Mouse (Mus musculus): ENCODE results near the gene Nsf. TPM values are rescaled to one million over a fixed set of nuclear protein-coding genes. Genes with fewer than 3 reads are reported as not detected.
A peak's percentile ranks its signal among the peaks of the same experiment; 100 is the strongest.

Gene Nsf
- polyA plus RNA-seq, 1 experiment from 2014 or later = 143 TPM

DNA sequence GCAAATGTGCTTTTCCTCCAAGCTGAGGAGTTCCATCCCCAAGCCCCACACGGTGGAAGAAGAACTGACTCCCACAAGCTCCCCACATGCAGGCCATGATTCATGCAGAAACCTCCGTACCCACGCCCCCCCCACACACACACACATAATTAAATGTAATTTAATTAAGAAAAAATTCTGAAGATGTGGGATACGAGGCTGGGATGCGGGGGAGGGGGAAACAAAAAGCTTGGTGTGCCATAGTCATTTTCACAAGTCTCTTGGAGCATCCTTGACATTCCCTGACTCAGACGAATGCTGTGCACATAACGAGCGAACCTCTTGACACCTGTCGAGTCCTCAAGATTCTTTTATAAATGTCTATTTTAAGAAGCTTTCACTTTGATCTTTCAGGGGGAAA lies 16.4 kb downstream of the Nsf start:
- Histone ChIP-seq H3K27ac (replicated peaks; ENCODE audit: low read depth, low read length) (no peak overlapping the region), H3K4me1 (ENCODE audit: control insufficient read depth, insufficient read depth, low read length) (no peaks in the 10 kb centered on the region), H3K36me3 (ENCODE audit: control insufficient read depth, insufficient read depth, low read length) (no peaks in the 10 kb centered on the region), H3K4me3 (replicated peaks; ENCODE audit: low read depth, low read length) (no peak overlapping the region), H3K27me3 (ENCODE audit: control insufficient read depth, insufficient read depth, low read length) (no peaks in the 10 kb centered on the region), H3K4me2 (ENCODE audit: low read length) (no peak overlapping the region), H3K9ac (replicated peaks; ENCODE audit: low read length) (no peak overlapping the region), H3K9me3 (ENCODE audit: control insufficient read depth, low read length) (no peaks in the 10 kb centered on the region)
- WGBS = 84% methylated on average over 9 of the region's 9 CpGs
- DNase-seq = peak; percentile 16
- no peak for ATAC-seq (ENCODE audit: low FRiP score, low TSS enrichment)

- Histone ChIP-seq H3K9ac (replicated peaks; ENCODE audit: low read length) (no peak overlapping the region), H3K36me3 (ENCODE audit: control insufficient read depth, insufficient read depth, low read length) (no peaks in the 10 kb centered on the region), H3K4me3 (replicated peaks; ENCODE audit: low read depth, low read length) (no peak overlapping the region), H3K27ac (replicated peaks; ENCODE audit: low read depth, low read length) (no peak overlapping the region), H3K4me2 (ENCODE audit: low read length) (no peak overlapping the region), H3K27me3 (ENCODE audit: control insufficient read depth, insufficient read depth, low read length) (no peaks in the 10 kb centered on the region), H3K4me1 (ENCODE audit: control insufficient read depth, insufficient read depth, low read length) (no peaks in the 10 kb centered on the region), H3K9me3 (ENCODE audit: control insufficient read depth, low read length) (no peaks in the 10 kb centered on the region)
- DNase-seq (no peak), ATAC-seq (ENCODE audit: low FRiP score, low TSS enrichment) (no peak)
- 43% methylated on average over 2 of the region's 2 CpGs for WGBS
Observed at GRCm38 (mm10) chr11:103935717-103936116, 18.1 kb downstream of the Nsf start.

DNA sequence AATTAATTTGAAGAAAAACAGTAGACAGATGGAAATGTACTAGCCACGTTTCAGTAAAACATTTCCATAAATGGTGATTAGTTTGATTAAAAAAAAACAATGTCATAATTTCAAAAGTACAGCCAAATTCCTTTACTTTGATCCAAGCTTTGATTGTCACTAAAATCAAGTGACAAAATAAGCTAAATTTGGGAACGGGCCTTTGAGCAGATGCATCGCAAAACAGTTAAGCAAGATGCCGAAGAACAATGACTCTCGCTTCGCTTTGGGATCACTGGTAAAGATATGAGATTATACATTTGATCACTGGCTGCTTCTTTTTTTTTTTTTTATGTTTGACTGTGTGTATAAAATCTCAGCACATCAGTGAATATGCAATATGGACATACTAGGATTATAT lies 20.0 kb downstream of the Nsf start:
- H3K4me3 ChIP-seq (replicated peaks; ENCODE audit: low read depth, low read length) = no peak overlapping the region
- DNase-seq = no peak
- H3K36me3 ChIP-seq (ENCODE audit: control insufficient read depth, insufficient read depth, low read length) = peaks cover 6% of the 10 kb centered on the region
- no peak overlapping the region for H3K9ac ChIP-seq (replicated peaks; ENCODE audit: low read length)
- H3K9me3 ChIP-seq (ENCODE audit: control insufficient read depth, low read length) = no peaks in the 10 kb centered on the region
- H3K4me1 ChIP-seq (ENCODE audit: control insufficient read depth, insufficient read depth, low read length) = no peaks in the 10 kb centered on the region
- H3K4me2 ChIP-seq (ENCODE audit: low read length) = no peak overlapping the region
- no peak overlapping the region for H3K27ac ChIP-seq (replicated peaks; ENCODE audit: low read depth, low read length)
- H3K27me3 ChIP-seq (ENCODE audit: control insufficient read depth, insufficient read depth, low read length) = no peaks in the 10 kb centered on the region
- ATAC-seq (ENCODE audit: low FRiP score, low TSS enrichment) = no peak
- 92% methylated on average over 6 of the region's 6 CpGs for WGBS

DNA sequence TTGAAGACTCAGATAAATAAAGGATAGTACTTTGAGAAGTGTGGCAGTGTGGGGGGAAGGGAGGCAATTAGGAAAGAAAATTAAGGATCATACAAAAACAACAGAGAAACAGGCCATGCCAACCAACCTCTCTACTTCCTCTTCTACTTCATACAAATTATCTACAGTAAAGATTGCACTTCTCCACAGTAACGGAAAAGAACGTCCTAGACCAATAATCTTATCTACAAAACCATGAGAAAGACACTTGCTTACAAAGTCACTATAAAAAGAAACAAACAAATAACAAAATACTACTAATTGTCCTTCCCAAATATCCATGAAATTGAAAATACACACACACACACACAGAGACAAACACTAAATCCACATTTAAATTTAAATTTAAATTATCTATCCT lies 29.9 kb downstream of the Nsf start:
- ATAC-seq (ENCODE audit: low FRiP score, low TSS enrichment) = no peak
- Histone ChIP-seq H3K4me2 (ENCODE audit: low read length) (no peak overlapping the region), H3K9me3 (ENCODE audit: control insufficient read depth, low read length) (no peaks in the 10 kb centered on the region), H3K4me3 (replicated peaks; ENCODE audit: low read depth, low read length) (no peak overlapping the region), H3K9ac (replicated peaks; ENCODE audit: low read length) (no peak overlapping the region), H3K27me3 (ENCODE audit: control insufficient read depth, insufficient read depth, low read length) (no peaks in the 10 kb centered on the region), H3K36me3 (ENCODE audit: control insufficient read depth, insufficient read depth, low read length) (peaks cover 35% of the 10 kb centered on the region), H3K27ac (replicated peaks; ENCODE audit: low read depth, low read length) (no peak overlapping the region), H3K4me1 (ENCODE audit: control insufficient read depth, insufficient read depth, low read length) (no peaks in the 10 kb centered on the region)
- DNase-seq = no peak
- WGBS = 93% methylated on average over 2 of the region's 2 CpGs

GRCm38 (mm10) chr11:103923272-103923671 lies 30.6 kb downstream of the Nsf start:
- Histone ChIP-seq H3K9me3 (ENCODE audit: control insufficient read depth, low read length) (no peaks in the 10 kb centered on the region), H3K4me1 (ENCODE audit: control insufficient read depth, insufficient read depth, low read length) (no peaks in the 10 kb centered on the region), H3K27me3 (ENCODE audit: control insufficient read depth, insufficient read depth, low read length) (no peaks in the 10 kb centered on the region), H3K36me3 (ENCODE audit: control insufficient read depth, insufficient read depth, low read length) (peaks cover 28% of the 10 kb centered on the region), H3K27ac (replicated peaks; ENCODE audit: low read depth, low read length) (no peak overlapping the region), H3K4me3 (replicated peaks; ENCODE audit: low read depth, low read length) (no peak overlapping the region), H3K9ac (replicated peaks; ENCODE audit: low read length) (no peak overlapping the region), H3K4me2 (ENCODE audit: low read length) (no peak overlapping the region)
- WGBS = 84% methylated on average over 4 of the region's 4 CpGs
- no peak for DNase-seq
- ATAC-seq (ENCODE audit: low FRiP score, low TSS enrichment) = no peak

- Histone ChIP-seq H3K9ac (replicated peaks; ENCODE audit: low read length) (no peak overlapping the region), H3K27ac (replicated peaks; ENCODE audit: low read depth, low read length) (no peak overlapping the region), H3K27me3 (ENCODE audit: control insufficient read depth, insufficient read depth, low read length) (no peaks in the 10 kb centered on the region), H3K4me3 (replicated peaks; ENCODE audit: low read depth, low read length) (no peak overlapping the region), H3K4me2 (ENCODE audit: low read length) (no peak overlapping the region), H3K4me1 (ENCODE audit: control insufficient read depth, insufficient read depth, low read length) (no peaks in the 10 kb centered on the region), H3K36me3 (ENCODE audit: control insufficient read depth, insufficient read depth, low read length) (peaks cover 28% of the 10 kb centered on the region), H3K9me3 (ENCODE audit: control insufficient read depth, low read length) (no peaks in the 10 kb centered on the region)
- DNase-seq (peak; percentile 35), ATAC-seq (ENCODE audit: low FRiP score, low TSS enrichment) (no peak)
- WGBS = 78% methylated on average over 10 of the region's 10 CpGs
Observed at GRCm38 (mm10) chr11:103922812-103923211, 31.0 kb downstream of the Nsf start.

- no peaks in the 10 kb centered on the region for H3K9me3 ChIP-seq (ENCODE audit: control insufficient read depth, low read length)
- WGBS = 82% methylated on average over 5 of the region's 5 CpGs
- no peak overlapping the region for H3K27ac ChIP-seq (replicated peaks; ENCODE audit: low read depth, low read length)
- DNase-seq (no peak), ATAC-seq (ENCODE audit: low FRiP score, low TSS enrichment) (no peak)
- no peak overlapping the region for H3K9ac ChIP-seq (replicated peaks; ENCODE audit: low read length)
- no peaks in the 10 kb centered on the region for H3K27me3 ChIP-seq (ENCODE audit: control insufficient read depth, insufficient read depth, low read length)
- H3K4me1 ChIP-seq (ENCODE audit: control insufficient read depth, insufficient read depth, low read length) = no peaks in the 10 kb centered on the region
- H3K4me2 ChIP-seq (ENCODE audit: low read length) = no peak overlapping the region
- H3K36me3 ChIP-seq (ENCODE audit: control insufficient read depth, insufficient read depth, low read length) = peaks cover 25% of the 10 kb centered on the region
- H3K4me3 ChIP-seq (replicated peaks; ENCODE audit: low read depth, low read length) = no peak overlapping the region
Observed at GRCm38 (mm10) chr11:103920665-103921064, 33.2 kb downstream of the Nsf start.

GRCm38 (mm10) chr11:103916807-103917206 lies 37.0 kb downstream of the Nsf start:
- Histone ChIP-seq H3K4me1 (ENCODE audit: control insufficient read depth, insufficient read depth, low read length) (no peaks in the 10 kb centered on the region), H3K27ac (replicated peaks; ENCODE audit: low read depth, low read length) (no peak overlapping the region), H3K4me3 (replicated peaks; ENCODE audit: low read depth, low read length) (no peak overlapping the region), H3K36me3 (ENCODE audit: control insufficient read depth, insufficient read depth, low read length) (peaks cover 48% of the 10 kb centered on the region), H3K9ac (replicated peaks; ENCODE audit: low read length) (no peak overlapping the region), H3K27me3 (ENCODE audit: control insufficient read depth, insufficient read depth, low read length) (no peaks in the 10 kb centered on the region), H3K9me3 (ENCODE audit: control insufficient read depth, low read length) (no peaks in the 10 kb centered on the region), H3K4me2 (ENCODE audit: low read length) (no peak overlapping the region)
- DNase-seq (no peak), ATAC-seq (ENCODE audit: low FRiP score, low TSS enrichment) (no peak)
- WGBS = 88% methylated on average over 7 of the region's 7 CpGs

DNA sequence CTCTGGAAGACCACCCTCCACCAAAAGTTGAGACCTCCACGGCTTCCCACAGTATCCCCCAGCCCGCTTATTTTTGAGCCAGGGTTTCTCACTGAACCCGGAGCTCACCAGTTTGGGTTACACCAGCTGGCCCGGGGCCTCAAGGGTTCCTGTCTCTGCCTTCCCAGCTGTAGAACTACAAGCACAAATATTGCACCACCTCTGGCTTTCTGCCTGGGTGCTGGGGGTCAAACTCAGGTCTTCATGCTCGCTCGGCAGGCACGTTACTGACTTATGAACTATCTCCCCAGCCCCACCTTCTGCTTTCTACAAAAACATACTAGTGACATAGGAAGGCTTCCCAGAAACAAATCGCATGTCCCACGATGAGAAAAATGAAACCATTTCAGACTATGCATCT lies 38.2 kb downstream of the Nsf start:
- DNase-seq (no peak), ATAC-seq (ENCODE audit: low FRiP score, low TSS enrichment) (no peak)
- no peak overlapping the region for H3K27ac ChIP-seq (replicated peaks; ENCODE audit: low read depth, low read length)
- WGBS = 96% methylated on average over 9 of the region's 9 CpGs
- H3K4me3 ChIP-seq (replicated peaks; ENCODE audit: low read depth, low read length) = no peak overlapping the region
- no peaks in the 10 kb centered on the region for H3K4me1 ChIP-seq (ENCODE audit: control insufficient read depth, insufficient read depth, low read length)
- no peaks in the 10 kb centered on the region for H3K9me3 ChIP-seq (ENCODE audit: control insufficient read depth, low read length)
- no peak overlapping the region for H3K4me2 ChIP-seq (ENCODE audit: low read length)
- H3K36me3 ChIP-seq (ENCODE audit: control insufficient read depth, insufficient read depth, low read length) = peaks cover 49% of the 10 kb centered on the region
- H3K9ac ChIP-seq (replicated peaks; ENCODE audit: low read length) = no peak overlapping the region
- no peaks in the 10 kb centered on the region for H3K27me3 ChIP-seq (ENCODE audit: control insufficient read depth, insufficient read depth, low read length)
